Mouse (Mus musculus) C2C12 (cell line): Measurements from ENCODE around the gene Acsl4. TPM values are rescaled to one million over a fixed set of nuclear protein-coding genes. Genes with fewer than 3 reads are reported as not detected.

Source experiments
- H3K27me3 ChIP-seq: one replicate; pipeline ENCODE4 v1.6.1; 2011; ENCODE audit not compliant: control insufficient read depth, insufficient read depth, insufficient read length
- H3K36me3 ChIP-seq: one replicate; pipeline ENCODE4 v1.6.1; 2011; ENCODE audit not compliant: control insufficient read depth, insufficient read depth
- H3K4me3 ChIP-seq: one replicate; pipeline ENCODE4 v1.5.1; 2011; ENCODE audit warnings: mild to moderate bottlenecking, control low read depth; ENCODE audit not compliant: poor library complexity, insufficient read depth, severe bottlenecking
- H3K79me2 ChIP-seq: one replicate; pipeline ENCODE4 v1.6.1; 2011; ENCODE audit not compliant: control insufficient read depth, insufficient read depth
- H3K79me3 ChIP-seq: one replicate; pipeline ENCODE4 v1.6.1; 2011; ENCODE audit warnings: low read depth, control low read depth
- H3ac ChIP-seq: one replicate; pipeline ENCODE3; 2011; ENCODE audit warnings: low read depth; ENCODE audit not compliant: control insufficient read depth, insufficient read length
- CEBPB ChIP-seq: IDR thresholded peaks from one replicate; pipeline ENCODE4 v1.6.1; 2011; ENCODE audit warnings: low read depth, mild to moderate bottlenecking, control low read depth, moderate library complexity
- CTCF ChIP-seq: IDR thresholded peaks from one replicate; pipeline ENCODE4 v1.5.1; 2011; ENCODE audit not compliant: control insufficient read depth, insufficient read depth, insufficient read length
- FOSL1 ChIP-seq: IDR thresholded peaks from one replicate; pipeline ENCODE4 v1.8.0; 2011; ENCODE audit warnings: mild to moderate bottlenecking, low read length; ENCODE audit not compliant: poor library complexity, insufficient read depth, severe bottlenecking
- MAX ChIP-seq: IDR thresholded peaks from one replicate; pipeline ENCODE4 v1.6.1; 2011; ENCODE audit warnings: mild to moderate bottlenecking, control low read depth
- MYOD1 ChIP-seq: IDR thresholded peaks from one replicate; pipeline ENCODE4 v1.6.1; 2011; ENCODE audit warnings: low read depth; ENCODE audit not compliant: control insufficient read depth, insufficient read length
- MYOG ChIP-seq: IDR thresholded peaks from one replicate; pipeline ENCODE4 v1.6.1; 2011; ENCODE audit not compliant: control insufficient read depth, insufficient read length; ENCODE audit errors: extremely low read depth
- USF1 ChIP-seq: IDR thresholded peaks from one replicate; pipeline ENCODE4 v1.6.1; 2011; ENCODE audit warnings: low read depth, mild to moderate bottlenecking, control low read depth, moderate library complexity
- polyA plus RNA-seq: library from polyadenylated mRNA; unstranded; fragments of >200 nt; fragmentation: generic; extraction: Trizol; gene quantifications from one replicate; pipeline ENCODE4 v1.2.1, GENCODE M21; 2012; ENCODE audit warnings: missing spikeins

Acsl4 gene
- polyA plus RNA-seq, 1 experiment, result 10.1 TPM

DNA sequence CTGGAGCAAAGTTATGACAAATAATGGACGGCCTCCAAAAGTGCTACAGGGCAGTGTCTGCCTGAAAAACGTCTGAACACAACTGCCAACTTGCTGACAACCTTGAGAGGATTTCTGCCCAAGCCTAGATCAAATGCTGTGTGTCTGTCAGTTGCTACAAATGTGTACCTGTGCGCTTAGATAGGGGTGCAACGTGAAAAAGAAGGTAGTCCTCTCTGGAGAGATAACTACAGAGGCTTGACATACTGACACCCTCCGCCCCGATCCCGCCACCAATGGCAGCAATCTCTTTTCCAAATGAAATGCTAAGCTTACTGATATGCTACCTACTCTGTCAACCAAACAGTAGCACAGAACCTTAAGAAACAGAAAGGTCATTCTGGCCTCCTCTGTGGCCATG is 31.3 kb downstream of the Acsl4 start:
- Histone ChIP-seq H3K4me3 (no peak overlapping the region), H3K27me3 (no peaks in the 10 kb centered on the region), H3K79me2 (peaks cover 18% of the 10 kb centered on the region), H3K36me3 (no peaks in the 10 kb centered on the region), H3ac (no peak overlapping the region), H3K79me3 (peaks cover 8% of the 10 kb centered on the region)
- no peak for TF ChIP-seq CTCF
- TF ChIP-seq CEBPB, result no peak
- no peak for TF ChIP-seq MYOG
- no peak for TF ChIP-seq FOSL1

DNA sequence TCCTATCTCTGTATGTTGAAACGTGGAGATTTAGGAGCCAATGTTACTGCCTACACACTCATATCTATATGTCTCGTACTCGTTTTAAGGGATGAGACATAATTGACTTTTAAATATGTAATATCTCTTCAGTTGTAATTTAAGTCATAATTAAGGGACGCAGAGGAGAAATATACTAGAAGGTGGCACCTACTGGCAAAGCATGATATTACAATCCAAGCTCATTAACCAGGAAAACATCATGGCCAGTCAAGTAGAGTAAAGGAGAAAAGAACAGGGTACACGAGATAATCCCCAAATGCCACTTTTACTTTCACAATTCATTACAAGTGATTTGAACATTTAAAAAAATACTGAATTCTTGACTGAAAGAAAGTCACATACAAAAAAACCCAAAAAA is 31.9 kb downstream of the Acsl4 start:
- Histone ChIP-seq H3K36me3 (no peaks in the 10 kb centered on the region), H3K79me2 (peaks cover 22% of the 10 kb centered on the region), H3K27me3 (no peaks in the 10 kb centered on the region), H3K4me3 (no peak overlapping the region), H3ac (no peak overlapping the region), H3K79me3 (peaks cover 8% of the 10 kb centered on the region)
- TF ChIP-seq MAX (no peak), CEBPB (no peak), MYOG (no peak), FOSL1 (no peak), USF1 (no peak), CTCF (no peak)

DNA sequence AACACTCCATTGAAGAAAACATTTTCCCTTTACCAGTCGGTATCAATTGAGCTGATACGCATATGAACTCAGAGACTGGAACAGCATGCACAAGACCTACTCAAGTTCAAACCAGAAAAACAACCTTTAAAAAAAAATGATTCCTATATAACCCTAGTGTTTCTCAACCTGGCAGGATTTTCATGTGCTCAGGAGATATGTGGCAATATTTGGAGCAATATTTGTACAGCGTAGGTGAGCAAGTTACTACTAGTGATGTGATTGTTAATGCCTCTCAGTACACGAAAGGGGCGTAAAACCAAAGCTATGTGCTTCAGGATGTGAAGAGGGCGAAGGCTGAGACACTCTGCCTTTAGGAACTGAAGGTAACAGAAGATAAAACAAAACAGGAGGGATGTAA is 54.1 kb downstream of the Acsl4 start:
- Histone ChIP-seq H3K79me3 (no peaks in the 10 kb centered on the region), H3K27me3 (no peaks in the 10 kb centered on the region), H3K36me3 (no peaks in the 10 kb centered on the region), H3K79me2 (no peaks in the 10 kb centered on the region), H3K4me3 (no peak overlapping the region), H3ac (no peak overlapping the region)
- TF ChIP-seq FOSL1 (no peak), CEBPB (no peak), MYOG (no peak)

DNA sequence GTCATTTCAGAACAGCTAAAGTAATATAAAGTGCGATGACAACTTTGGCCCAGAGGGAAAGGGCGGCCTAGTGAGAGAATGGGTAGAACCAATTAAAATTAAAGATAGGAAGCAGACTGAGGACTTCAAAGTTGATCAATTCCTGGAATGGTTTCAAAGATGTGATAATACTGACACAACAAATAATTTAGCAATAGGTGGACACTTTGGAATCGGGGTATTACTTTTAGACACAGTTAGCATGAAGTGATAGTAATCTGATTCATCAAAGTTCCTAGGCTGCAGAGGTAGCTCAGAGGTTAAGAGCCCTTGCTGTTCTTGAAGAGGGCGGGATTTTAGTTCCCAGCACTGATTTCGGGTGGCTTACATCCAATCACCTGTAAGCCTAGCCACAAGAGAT is 54.8 kb downstream of the Acsl4 start:
- Histone ChIP-seq H3K79me2 (no peaks in the 10 kb centered on the region), H3K27me3 (no peaks in the 10 kb centered on the region), H3K36me3 (no peaks in the 10 kb centered on the region), H3K79me3 (no peaks in the 10 kb centered on the region), H3ac (no peak overlapping the region), H3K4me3 (no peak overlapping the region)
- TF ChIP-seq MYOG, result no peak
- TF ChIP-seq MAX, result no peak
- no peak for TF ChIP-seq USF1
- TF ChIP-seq CTCF, result no peak
- no peak for TF ChIP-seq MYOD1
- no peak for TF ChIP-seq FOSL1
- no peak for TF ChIP-seq CEBPB

DNA sequence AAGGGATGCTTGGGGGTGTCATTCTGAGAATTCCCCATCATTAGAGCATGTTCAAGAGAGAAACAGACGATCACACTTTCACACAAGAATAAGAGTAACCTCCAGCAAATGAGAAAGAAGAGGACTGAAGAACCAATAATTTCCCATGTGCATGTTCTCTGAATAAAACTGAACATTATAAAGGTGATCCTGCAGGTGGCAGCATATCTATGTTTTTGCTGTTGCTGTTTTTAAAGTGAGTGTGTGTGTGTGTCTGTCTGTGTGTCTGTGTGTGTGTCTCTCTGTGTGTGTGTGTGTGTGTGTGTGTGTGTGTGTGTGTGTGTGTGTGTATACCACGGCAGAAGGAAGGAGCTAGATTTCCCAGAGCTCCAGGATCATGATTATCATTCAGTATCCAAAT is 64.6 kb downstream of the Acsl4 start:
- no peaks in the 10 kb centered on the region for H3K79me2 ChIP-seq
- no peaks in the 10 kb centered on the region for H3K27me3 ChIP-seq
- H3K36me3 ChIP-seq, result no peaks in the 10 kb centered on the region
- no peak overlapping the region for H3K4me3 ChIP-seq
- no peaks in the 10 kb centered on the region for H3K79me3 ChIP-seq
- no peak for TF ChIP-seq MYOG
- no peak for TF ChIP-seq CEBPB
- no peak for TF ChIP-seq CTCF
- no peak for TF ChIP-seq MAX
- no peak for TF ChIP-seq MYOD1
- TF ChIP-seq FOSL1, result no peak
- no peak for TF ChIP-seq USF1
- H3ac ChIP-seq, result no peak overlapping the region

DNA sequence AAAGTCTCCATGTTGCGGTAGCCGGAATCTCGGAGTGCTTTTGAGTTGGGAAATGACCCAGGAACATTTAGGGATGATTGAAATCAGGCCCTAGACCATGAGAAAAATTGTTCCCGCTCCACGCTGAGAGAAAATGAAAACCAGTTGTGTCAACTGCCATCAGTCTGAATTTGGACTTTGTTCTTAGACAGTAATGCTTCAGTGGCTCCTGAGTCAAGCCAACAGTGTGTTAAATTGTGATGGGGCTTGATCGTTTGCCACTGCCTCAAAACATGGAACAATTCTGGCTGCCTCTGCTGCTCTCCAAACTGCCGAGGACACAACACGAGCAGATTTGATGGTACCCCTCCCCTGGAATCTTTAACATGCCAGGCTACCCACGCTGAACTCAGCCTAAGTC is 74.2 kb downstream of the Acsl4 start:
- Histone ChIP-seq H3K36me3 (peaks cover 5% of the 10 kb centered on the region), H3K4me3 (no peak overlapping the region), H3ac (no peak overlapping the region), H3K79me2 (no peaks in the 10 kb centered on the region), H3K79me3 (no peaks in the 10 kb centered on the region), H3K27me3 (no peaks in the 10 kb centered on the region)
- TF ChIP-seq FOSL1 (no peak), MYOD1 (no peak), CTCF (no peak), MAX (no peak), CEBPB (no peak), USF1 (no peak), MYOG (no peak)
